Mouse (Mus musculus): Measurements from ENCODE around the gene Cdc123.

Cdc123 gene

GRCm38 (mm10) chr2:5805228-5805627 is 39.7 kb downstream of the Cdc123 start:
- no peak for DNase-seq (ENCODE audit: extremely low read depth, low read depth)

- peak; percentile 81 for DNase-seq (ENCODE audit: extremely low read depth, low read depth)
Observed at GRCm38 (mm10) chr2:5804440-5805045, 40.4 kb downstream of the Cdc123 start.

- DNase-seq (ENCODE audit: extremely low read depth, low read depth), result no peak
Observed at GRCm38 (mm10) chr2:5801927-5802590, 42.9 kb downstream of the Cdc123 start.

GRCm38 (mm10) chr2:5801182-5801640 is 43.8 kb downstream of the Cdc123 start:
- DNase-seq (ENCODE audit: extremely low read depth, low read depth), result peak; percentile 81

- no peak for DNase-seq (ENCODE audit: extremely low read depth, low read depth)
Observed at GRCm38 (mm10) chr2:5797816-5798672, 46.9 kb downstream of the Cdc123 start.

- DNase-seq (ENCODE audit: extremely low read depth, low read depth), result no peak
Observed at GRCm38 (mm10) chr2:5793771-5794170, 51.2 kb downstream of the Cdc123 start.

GRCm38 (mm10) chr2:5792056-5792455 is 52.9 kb downstream of the Cdc123 start:
- no peak for DNase-seq (ENCODE audit: extremely low read depth, low read depth)

GRCm38 (mm10) chr2:5789625-5790160 is 55.3 kb downstream of the Cdc123 start:
- DNase-seq (ENCODE audit: extremely low read depth, low read depth), result no peak

- DNase-seq (ENCODE audit: extremely low read depth, low read depth), result no peak
Observed at GRCm38 (mm10) chr2:5787391-5787790, 57.6 kb downstream of the Cdc123 start.

GRCm38 (mm10) chr2:5772464-5772863 is 72.5 kb downstream of the Cdc123 start:
- DNase-seq (ENCODE audit: extremely low read depth, low read depth), result no peak

GRCm38 (mm10) chr2:5770708-5771241 is 74.2 kb downstream of the Cdc123 start:
- DNase-seq (ENCODE audit: extremely low read depth, low read depth), result peak; percentile 66

GRCm38 (mm10) chr2:5769630-5770029 is 75.3 kb downstream of the Cdc123 start:
- DNase-seq (ENCODE audit: extremely low read depth, low read depth), result no peak

GRCm38 (mm10) chr2:5768946-5769345 is 76.0 kb downstream of the Cdc123 start:
- DNase-seq (ENCODE audit: extremely low read depth, low read depth), result no peak

GRCm38 (mm10) chr2:5762031-5762430 is 82.9 kb downstream of the Cdc123 start:
- no peak for DNase-seq (ENCODE audit: extremely low read depth, low read depth)

- DNase-seq (ENCODE audit: extremely low read depth, low read depth), result no peak
Observed at GRCm38 (mm10) chr2:5760479-5761008, 84.4 kb downstream of the Cdc123 start.

GRCm38 (mm10) chr2:5758569-5758968 is 86.4 kb downstream of the Cdc123 start:
- DNase-seq (ENCODE audit: extremely low read depth, low read depth), result no peak

- no peak for DNase-seq (ENCODE audit: extremely low read depth, low read depth)
Observed at GRCm38 (mm10) chr2:5750872-5751271, 94.1 kb downstream of the Cdc123 start.

GRCm38 (mm10) chr2:5749210-5749609 is 95.8 kb downstream of the Cdc123 start:
- DNase-seq (ENCODE audit: extremely low read depth, low read depth), result no peak

- no peak for DNase-seq (ENCODE audit: extremely low read depth, low read depth)
Observed at GRCm38 (mm10) chr2:5747545-5748043, 97.4 kb downstream of the Cdc123 start.

GRCm38 (mm10) chr2:5746529-5746928 is 98.4 kb downstream of the Cdc123 start:
- no peak for DNase-seq (ENCODE audit: extremely low read depth, low read depth)
